Mouse (Mus musculus) retina, postnatal 1 day (tissue): Measurements from ENCODE around the gene Gcnt2.
"Not testable (repeated sequence)": the region's sequence is repeated elsewhere in the genome, so short reads cannot be mapped to it uniquely, and the experiment has no call there.

Source experiments
- DNase-seq: peaks from one replicate; pipeline ENCODE4 v3.0.0-alpha.2; 2012

Gene Gcnt2

GRCm38 (mm10) chr13:40946513-40946912 is 87.0 kb downstream of the Gcnt2 start:
- DNase-seq: no peak

GRCm38 (mm10) chr13:40947538-40948205 is 88.1 kb downstream of the Gcnt2 start:
- DNase-seq: no peak

- no peak for DNase-seq
Measured at GRCm38 (mm10) chr13:40951386-40951976, 91.9 kb downstream of the Gcnt2 start.

GRCm38 (mm10) chr13:40953231-40953630 is 93.7 kb downstream of the Gcnt2 start:
- DNase-seq: no peak

- DNase-seq: no peak
Measured at GRCm38 (mm10) chr13:40955773-40956172, 96.2 kb downstream of the Gcnt2 start.

GRCm38 (mm10) chr13:40967609-40968008 is 108.1 kb downstream of the Gcnt2 start:
- no peak for DNase-seq

GRCm38 (mm10) chr13:40968564-40968963 is 109.0 kb downstream of the Gcnt2 start:
- no peak for DNase-seq

- no peak for DNase-seq
Measured at GRCm38 (mm10) chr13:40969761-40970390, 110.3 kb downstream of the Gcnt2 start.

- DNase-seq: no peak
Measured at GRCm38 (mm10) chr13:40971261-40971660, 111.7 kb downstream of the Gcnt2 start.

- DNase-seq: peak; percentile 28
Measured at GRCm38 (mm10) chr13:40971831-40972230, 112.3 kb downstream of the Gcnt2 start.

- DNase-seq: no peak
Measured at GRCm38 (mm10) chr13:40972976-40973375, 113.4 kb downstream of the Gcnt2 start.

GRCm38 (mm10) chr13:40977609-40978008 is 118.1 kb downstream of the Gcnt2 start:
- DNase-seq: peak; percentile 64

GRCm38 (mm10) chr13:40978652-40979051 is 119.1 kb downstream of the Gcnt2 start:
- DNase-seq: no peak

- no peak for DNase-seq
Measured at GRCm38 (mm10) chr13:40979321-40979720, 119.8 kb downstream of the Gcnt2 start.

- DNase-seq: peak; percentile 3
Measured at GRCm38 (mm10) chr13:40982759-40983158, 123.2 kb downstream of the Gcnt2 start.

GRCm38 (mm10) chr13:40986081-40986480 is 126.5 kb downstream of the Gcnt2 start:
- DNase-seq: no peak

- not testable (repeated sequence) for DNase-seq
Measured at GRCm38 (mm10) chr13:40987608-40988303, 128.2 kb downstream of the Gcnt2 start.

GRCm38 (mm10) chr13:40988418-40988817 is 128.9 kb downstream of the Gcnt2 start:
- DNase-seq: no peak

- peak; percentile 46 for DNase-seq
Measured at GRCm38 (mm10) chr13:40994487-40995263, 135.1 kb downstream of the Gcnt2 start.

- not testable (repeated sequence) for DNase-seq
Measured at GRCm38 (mm10) chr13:40998537-40998936, 139.0 kb downstream of the Gcnt2 start.

GRCm38 (mm10) chr13:41000140-41000925 is 140.8 kb downstream of the Gcnt2 start:
- DNase-seq: no peak
